ENCODE assay signal across 9 mouse cellular contexts in genomic region chr17:28909252-28909941, GRCm38 (mm10). TPM values are rescaled to one million over a fixed set of nuclear protein-coding genes. Genes with fewer than 3 reads are reported as not detected.
DNase-seq lines count a peak whose midpoint lies in the region; ATAC-seq lines count a peak whose summit lies in the region.
"Had no signal": no experiment of that assay in that cellular context is flagged by ENCODE, and none has a peak within 500 bp of the region (broad histone marks: within the 10 kb centered on the region; RNA-seq: fewer than 3 reads in every experiment).

No protein-coding gene starts in this region.

- DNase-seq in ovary, postnatal 14 days (ENCODE audit: low spot score) = peak; percentile 40
- DNase-seq in ovary, adult 18-20 months (ENCODE audit: low spot score) = no peak
- peak; percentile 81 for DNase-seq in adrenal gland, postnatal 14 days
- DNase-seq in kidney, adult 9 months = peak; percentile 70
- DNase-seq in retina, postnatal 1 day = peak; percentile 78

- 5% methylated on average over 29 of the region's 29 CpGs for WGBS in lung, embryonic 16.5 days

- H3K4me2 ChIP-seq in lung, embryonic 16.5 days (ENCODE audit: low read depth, low read length) = peak overlapping the region; percentile 58

- no peaks in the 10 kb centered on the region for H3K9me3 ChIP-seq in lung, embryonic 16.5 days (ENCODE audit: control insufficient read depth, low read length)

- peak overlapping the region; percentile 48 for H3K9ac ChIP-seq in lung, embryonic 16.5 days (ENCODE audit: low read length)

- H3K27me3 ChIP-seq in lung, embryonic 16.5 days (ENCODE audit: control insufficient read depth, insufficient read depth, low read depth, low read length) = peaks cover 5% of the 10 kb centered on the region; the same call in 1 of the 2 replicates

- H3K36me3 ChIP-seq in lung, embryonic 16.5 days (ENCODE audit: control insufficient read depth, insufficient read depth, low read length) = no peaks in the 10 kb centered on the region

- no peak overlapping the region for H3K27ac ChIP-seq in lung, embryonic 16.5 days (ENCODE audit: low read length)

- peak; percentile 67 for ATAC-seq in granulocyte monocyte progenitor cell, adult 5-6 weeks (replicated peaks; ENCODE audit: poor library complexity, severe bottlenecking)
- 0 out of 2 replicates have a peak, but pooled peaks have one; percentile 15 for ATAC-seq in lung, embryonic 16.5 days (ENCODE audit: low read depth)
- ATAC-seq in erythroid progenitor cell, adult 5-6 weeks (replicated peaks; ENCODE audit: low FRiP score, poor library complexity, severe bottlenecking) = no peak

- H3K4me1 ChIP-seq in lung, embryonic 16.5 days (replicated peaks; ENCODE audit: control insufficient read depth, insufficient read depth, low read length) = peaks cover 8% of the 10 kb centered on the region

- peak overlapping the region; percentile 38 for H3K4me3 ChIP-seq in lung, embryonic 16.5 days (ENCODE audit: low read length)

RNA-seq across cellular contexts. Expression of gene 4930539E08Rik, which starts 5.7 kb away (rescaled TPM):
- total RNA-seq in adrenal gland, postnatal 14 days (2021) = not detected in 2 replicates
- total RNA-seq in granulocyte monocyte progenitor cell, adult 5-6 weeks (2014; fragmentation: Nextera tagmentation) = 1.8 and 2.6 TPM in 2 replicates
- total RNA-seq in granulocyte monocyte progenitor cell, adult 5-6 weeks (2017) = 1.2 and 1.5 TPM in 2 replicates
- polyA plus RNA-seq in lung, embryonic 16.5 days (2015; fragmentation: Nextera tagmentation; extraction: Ambion mirVana) = 0.08 and 0.40 TPM in 2 replicates
- not detected in 2 replicates for total RNA-seq in erythroid progenitor cell, adult 5-6 weeks (2015; ENCODE audit: low replicate concordance)
- total RNA-seq in erythroid progenitor cell, adult 5-6 weeks (2017; ENCODE audit: low replicate concordance) = not detected in 2 replicates

RNA-seq across cellular contexts. Expression of gene Pxt1, which starts 34.2 kb away (rescaled TPM):
- total RNA-seq in adrenal gland, postnatal 14 days (2021) = 0.64 and 1.3 TPM in 2 replicates
- total RNA-seq in granulocyte monocyte progenitor cell, adult 5-6 weeks (2014; fragmentation: Nextera tagmentation) = not detected in 2 replicates
- not detected in 2 replicates for total RNA-seq in granulocyte monocyte progenitor cell, adult 5-6 weeks (2017)
- 0.15 TPM in 1 of 2 replicates, not detected in the other for polyA plus RNA-seq in lung, embryonic 16.5 days (2015; fragmentation: Nextera tagmentation; extraction: Ambion mirVana)
- total RNA-seq in erythroid progenitor cell, adult 5-6 weeks (2015; ENCODE audit: low replicate concordance) = 3.2 TPM in 1 of 2 replicates, not detected in the other
- total RNA-seq in erythroid progenitor cell, adult 5-6 weeks (2017; ENCODE audit: low replicate concordance) = not detected in 2 replicates
- polyA plus RNA-seq: frontal cortex, adult 2 months had no signal

RNA-seq across cellular contexts. Expression of gene Kctd20, which starts 42.4 kb away (rescaled TPM):
- total RNA-seq in adrenal gland, postnatal 14 days (2021) = 71.6 and 79.3 TPM in 2 replicates
- 99.8 and 132 TPM in 2 replicates for total RNA-seq in granulocyte monocyte progenitor cell, adult 5-6 weeks (2014; fragmentation: Nextera tagmentation)
- 146 and 162 TPM in 2 replicates for total RNA-seq in granulocyte monocyte progenitor cell, adult 5-6 weeks (2017)
- polyA plus RNA-seq in lung, embryonic 16.5 days (2015; fragmentation: Nextera tagmentation; extraction: Ambion mirVana) = 76.4 and 83.2 TPM in 2 replicates
- total RNA-seq in erythroid progenitor cell, adult 5-6 weeks (2015; ENCODE audit: low replicate concordance) = 63.1 and 88.4 TPM in 2 replicates
- total RNA-seq in erythroid progenitor cell, adult 5-6 weeks (2017; ENCODE audit: low replicate concordance) = 82.3 and 128 TPM in 2 replicates

RNA-seq across cellular contexts. Expression of gene Pnpla1, which starts 51.2 kb away (rescaled TPM):
- total RNA-seq in adrenal gland, postnatal 14 days (2021) = 0.15 TPM in 1 of 2 replicates, not detected in the other
- not detected in 2 replicates for total RNA-seq in granulocyte monocyte progenitor cell, adult 5-6 weeks (2014; fragmentation: Nextera tagmentation)
- total RNA-seq in granulocyte monocyte progenitor cell, adult 5-6 weeks (2017) = under 0.01 and 0.13 TPM in 2 replicates
- not detected in 2 replicates for polyA plus RNA-seq in lung, embryonic 16.5 days (2015; fragmentation: Nextera tagmentation; extraction: Ambion mirVana)
- total RNA-seq in erythroid progenitor cell, adult 5-6 weeks (2015; ENCODE audit: low replicate concordance) = 2.2 TPM in 1 of 2 replicates, not detected in the other
- total RNA-seq in erythroid progenitor cell, adult 5-6 weeks (2017; ENCODE audit: low replicate concordance) = not detected in 2 replicates
